Mouse (Mus musculus) MEL-GATA-1-ER (cell line): ENCODE results near the gene Olfr262.
"Not testable (repeated sequence)": the region's sequence is repeated elsewhere in the genome, so short reads cannot be mapped to it uniquely, and the experiment has no call there.

Experiments
- DNase-seq: peaks from one replicate; pipeline ENCODE4 v3.0.0-alpha.2; 2012; ENCODE audit warnings: low read depth; ENCODE audit errors: extremely low read depth

Olfr262 gene

GRCm38 (mm10) chr19:12241559-12241958, at the start of gene Olfr262:
Olfr262 (minus strand) TSS chr19:12241659.
- no peak for DNase-seq

DNA sequence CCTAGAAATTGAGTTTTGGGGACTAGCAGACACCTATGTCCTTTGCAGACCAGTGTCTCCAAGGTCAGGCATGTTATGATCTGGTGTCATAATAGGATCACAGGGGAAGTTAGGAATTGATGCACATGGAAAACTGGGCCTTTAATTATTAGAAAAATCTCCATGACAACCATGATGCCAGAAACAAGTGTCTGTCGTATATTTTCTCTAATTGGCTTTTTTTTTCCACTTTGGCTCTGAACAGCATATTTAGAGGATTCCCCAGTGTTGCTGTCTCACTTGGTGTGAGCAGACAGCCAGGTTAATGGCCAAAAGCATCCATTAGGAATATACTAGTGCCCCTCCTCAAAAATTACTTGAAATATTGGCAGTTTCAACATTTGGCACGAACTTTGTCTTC, 38.1 kb upstream of the Olfr262 start, which contains the start of gene Olfr1434:
Gene Olfr1434 (plus strand): TSS at position 301 of the 400 bp plus-strand sequence.
- DNase-seq: no peak

DNA sequence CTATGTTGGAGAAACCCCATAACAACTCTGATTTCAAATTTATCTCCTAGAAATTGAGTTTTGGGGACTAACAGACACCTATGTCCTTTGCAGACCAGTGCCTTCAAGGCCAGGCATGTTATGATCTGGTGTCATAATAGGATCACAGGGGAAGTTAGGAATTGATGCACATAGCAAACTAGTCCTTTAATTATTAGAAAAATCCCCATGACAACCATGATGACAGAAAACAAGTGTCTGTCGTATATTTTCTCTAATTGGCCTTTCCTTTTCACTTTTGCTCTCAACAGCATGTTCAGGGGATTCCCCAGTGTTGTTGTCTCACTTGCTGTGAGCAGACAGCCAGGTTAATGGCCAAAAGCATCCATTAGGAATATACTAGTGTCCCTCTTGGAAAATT, 19.3 kb upstream of the Olfr262 start, which contains the start of gene Olfr235:
Gene Olfr235 (plus strand): TSS at position 301 of the 400 bp plus-strand sequence.
- DNase-seq: no peak

DNA sequence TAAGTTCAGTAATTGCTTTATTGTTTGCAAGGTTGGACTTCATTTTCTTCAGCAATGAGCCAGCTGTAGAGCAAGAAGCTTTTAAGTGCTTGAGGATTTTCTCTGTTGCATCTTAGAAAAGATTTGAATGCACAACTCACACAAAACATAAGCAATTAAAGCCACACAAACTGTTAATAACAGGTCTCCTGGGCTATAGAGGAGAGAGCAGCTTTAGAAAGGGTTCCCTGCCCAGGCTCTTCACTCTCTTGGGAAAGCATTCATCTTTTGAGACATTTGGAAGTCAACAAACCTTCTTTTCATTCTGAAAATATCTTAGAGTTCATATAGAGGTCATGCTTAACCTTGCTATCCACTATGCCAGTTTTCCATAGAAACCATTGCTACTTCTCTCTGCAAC, 9.0 kb downstream of the Olfr262 start, which contains the start of gene Olfr1432:
Gene Olfr1432 (minus strand): TSS at position 101 of the 400 bp plus-strand sequence.
- not testable (repeated sequence) for DNase-seq

DNA sequence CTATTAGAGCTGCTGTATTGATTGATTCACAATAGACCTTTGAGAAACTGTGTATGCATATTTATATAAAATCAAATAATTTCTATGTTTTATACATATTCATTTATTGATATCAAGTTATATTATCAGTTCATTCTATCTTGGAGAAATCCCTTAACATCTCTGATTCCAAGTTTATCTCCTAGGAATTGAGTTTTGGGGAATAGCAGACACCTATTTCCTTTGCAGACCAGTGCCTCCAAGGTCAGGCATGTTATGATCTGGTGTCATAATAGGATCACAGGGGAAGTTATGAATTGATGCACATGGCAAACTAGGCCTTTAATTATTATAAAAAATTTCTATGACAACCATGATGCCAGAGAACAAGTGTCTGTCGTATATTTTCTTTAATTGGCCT, 41.1 kb downstream of the Olfr262 start, which contains the start of gene Olfr1431:
Gene Olfr1431 (plus strand): TSS at position 301 of the 400 bp plus-strand sequence.
- DNase-seq: no peak

- DNase-seq: not testable (repeated sequence)
Observed at GRCm38 (mm10) chr19:12199076-12199475, 42.4 kb downstream of the Olfr262 start.
